Mouse (Mus musculus): ENCODE measurements around the gene Klhl2.

- TF ChIP-seq CTCF (IDR thresholded peaks at IDR 0.05; ENCODE audit: low read depth, low read length) (no peak), POLR2A (IDR thresholded peaks at IDR 0.05; ENCODE audit: insufficient read depth, low read length) (no peak)
These were observed at the start of gene Klhl2 for GRCm38 (mm10) chr8:64849897-64850541.

All from ES-Bruce4 (cell line).